Mouse (Mus musculus) lung, adult 2 months (tissue): ENCODE measurements around the gene Rbm44.

ENCODE experiments used
- CTCF ChIP-seq: fragments of 200-500 bp; IDR thresholded peaks from 2 replicates; pipeline ENCODE4 v1.5.1; 2011; ENCODE audit warnings: mild to moderate bottlenecking, low read length, control low read depth; ENCODE audit not compliant: insufficient read depth
- POLR2A ChIP-seq: fragments of 200-500 bp; IDR thresholded peaks from 2 replicates; pipeline ENCODE4 v1.6.1; 2011; ENCODE audit warnings: low read depth, mild to moderate bottlenecking, control low read depth, low read length, borderline replicate concordance; ENCODE audit errors: extremely low read depth

GRCm38 (mm10) chr1:91144813-91145212 is at the start of gene Rbm44:
- TF ChIP-seq POLR2A (no peak), CTCF (no peak)
